Mouse (Mus musculus) ovary, postnatal 10 days (tissue): Measurements from ENCODE around the gene Slc38a9.
A peak's percentile ranks its signal among the peaks of the same experiment; 100 is the strongest.

ENCODE experiments used
- DNase-seq: peaks from one replicate; pipeline ENCODE4 v3.0.0; 2022; ENCODE audit warnings: low spot score

The Slc38a9 gene

GRCm38 (mm10) chr13:112745936-112746694 is 85.6 kb downstream of the Slc38a9 start:
- DNase-seq: no peak

GRCm38 (mm10) chr13:112746695-112747055 is 86.1 kb downstream of the Slc38a9 start:
- no peak for DNase-seq

GRCm38 (mm10) chr13:112747808-112748430 is 87.4 kb downstream of the Slc38a9 start:
- no peak for DNase-seq

- no peak for DNase-seq
These were observed 88.4 kb downstream of the Slc38a9 start for GRCm38 (mm10) chr13:112748808-112749510.

GRCm38 (mm10) chr13:112749881-112750280 is 89.3 kb downstream of the Slc38a9 start:
- no peak for DNase-seq

GRCm38 (mm10) chr13:112751454-112752308 is 91.1 kb downstream of the Slc38a9 start:
- DNase-seq: peak; percentile 44

GRCm38 (mm10) chr13:112752309-112752975 is 91.9 kb downstream of the Slc38a9 start:
- DNase-seq: no peak

GRCm38 (mm10) chr13:112753522-112753921 is 93.0 kb downstream of the Slc38a9 start:
- no peak for DNase-seq

- DNase-seq: no peak
These were observed 94.3 kb downstream of the Slc38a9 start for GRCm38 (mm10) chr13:112754871-112755270.

- DNase-seq: no peak
These were observed 95.0 kb downstream of the Slc38a9 start for GRCm38 (mm10) chr13:112755507-112756010.

GRCm38 (mm10) chr13:112757395-112757794 is 96.8 kb downstream of the Slc38a9 start:
- no peak for DNase-seq

GRCm38 (mm10) chr13:112758546-112759090 is 98.1 kb downstream of the Slc38a9 start:
- no peak for DNase-seq

GRCm38 (mm10) chr13:112759364-112759763 is 98.8 kb downstream of the Slc38a9 start:
- DNase-seq: no peak

- DNase-seq: no peak
These were observed 99.4 kb downstream of the Slc38a9 start for GRCm38 (mm10) chr13:112759777-112760537.

- DNase-seq: no peak
These were observed 100.0 kb downstream of the Slc38a9 start for GRCm38 (mm10) chr13:112760538-112760881.

GRCm38 (mm10) chr13:112761787-112762186 is 101.2 kb downstream of the Slc38a9 start:
- no peak for DNase-seq

GRCm38 (mm10) chr13:112762548-112762947 is 102.0 kb downstream of the Slc38a9 start:
- DNase-seq: no peak

GRCm38 (mm10) chr13:112763531-112764091 is 103.1 kb downstream of the Slc38a9 start:
- no peak for DNase-seq

- DNase-seq: no peak
These were observed 104.0 kb downstream of the Slc38a9 start for GRCm38 (mm10) chr13:112764556-112764955.

GRCm38 (mm10) chr13:112765654-112766053 is 105.1 kb downstream of the Slc38a9 start:
- no peak for DNase-seq
